Mouse (Mus musculus) stomach, embryonic 14.5 days (tissue): ENCODE data around the gene Atp8a1. TPM values are rescaled to one million over a fixed set of nuclear protein-coding genes. Genes with fewer than 3 reads are reported as not detected.

Experiments used
- ATAC-seq: fragments of 200-750 bp; cut with Nextera tagmentation; 2 replicates; pipeline ENCODE4 v1.8.0; 2017; ENCODE audit warnings: low read depth, moderate TSS enrichment; ENCODE audit not compliant: insufficient number of reproducible peaks, insufficient read depth, low FRiP score
- H3K27ac ChIP-seq: fragments of 300-500 bp; sonication (generic); 2 replicates; pipeline ENCODE4 v1.5.1; 2014; ENCODE audit warnings: mild to moderate bottlenecking, low read length, moderate library complexity, mixed read lengths
- H3K27me3 ChIP-seq: fragments of 300-500 bp; sonication (generic); 2 replicates; pipeline ENCODE4 v1.6.1; 2014; ENCODE audit warnings: low read length, control low read depth, mixed read lengths; ENCODE audit not compliant: control insufficient read depth, insufficient read depth
- H3K36me3 ChIP-seq: fragments of 300-500 bp; sonication (generic); 2 replicates; pipeline ENCODE4 v1.6.1; 2014; ENCODE audit warnings: mild to moderate bottlenecking, control low read depth, low read length, moderate library complexity, mixed read lengths; ENCODE audit not compliant: control insufficient read depth, insufficient read depth
- H3K4me1 ChIP-seq: fragments of 300-500 bp; sonication (generic); 2 replicates; pipeline ENCODE4 v1.6.1; 2014; ENCODE audit warnings: low read length, control low read depth, mixed read lengths; ENCODE audit not compliant: control insufficient read depth, insufficient read depth
- H3K4me2 ChIP-seq: fragments of 300-500 bp; sonication (generic); replicated peaks from 2 replicates; pipeline ENCODE4 v1.6.1; 2014; ENCODE audit warnings: low read depth, low read length, control low read depth
- H3K4me3 ChIP-seq: fragments of 300-500 bp; sonication (generic); 2 replicates; pipeline ENCODE4 v1.5.1; 2014; ENCODE audit warnings: low read depth, low read length, control low read depth
- H3K9ac ChIP-seq: fragments of 300-500 bp; sonication (generic); replicated peaks from 2 replicates; pipeline ENCODE4 v1.6.1; 2014; ENCODE audit warnings: low read depth, mild to moderate bottlenecking, control low read depth, low read length, moderate library complexity, mixed read lengths
- H3K9me3 ChIP-seq: fragments of 300-500 bp; sonication (generic); 2 replicates; pipeline ENCODE4 v1.6.1; 2016; ENCODE audit warnings: low read depth, low read length, control low read depth; ENCODE audit not compliant: control insufficient read depth
- WGBS: fragments of 180-500 bp; shearing (Covaris S2); extraction: QIAGEN DNeasy Blood & Tissue Kit; methylation state at CpG from one replicate; pipeline ENCODE4 v1.1.7; 2014; 5-methylcytosine and 5-hydroxymethylcytosine counted together
- polyA plus RNA-seq: library from polyadenylated mRNA; unstranded; fragments of >200 nt; fragmentation: Nextera tagmentation; extraction: Ambion mirVana; gene quantifications from 2 replicates; pipeline ENCODE4 v1.2.1, GENCODE M21; 2014

The Atp8a1 gene
- polyA plus RNA-seq, 1 experiment from 2014 or later = 8.6 TPM

DNA sequence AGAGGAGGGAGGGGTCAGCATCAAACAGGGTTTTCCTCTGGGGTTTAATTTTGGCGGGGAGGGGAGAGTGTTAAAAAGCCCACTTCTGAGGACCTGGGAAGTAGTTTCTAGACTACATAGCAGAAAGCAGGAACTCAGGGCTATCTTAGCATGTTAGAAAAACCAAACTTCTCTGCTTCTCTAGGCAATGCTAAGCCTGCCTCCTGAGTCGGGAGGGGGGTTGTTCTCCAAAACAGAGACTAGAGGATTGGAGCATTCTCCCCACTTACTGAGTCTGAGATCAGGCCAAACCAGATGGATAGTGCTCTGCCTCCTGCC, 237.8 kb downstream of the Atp8a1 start:
- no peaks in the 10 kb centered on the region for H3K9me3 ChIP-seq
- H3K4me3 ChIP-seq = peak overlapping the region; percentile 49
- peak overlapping the region; percentile 92 for H3K4me2 ChIP-seq
- H3K4me1 ChIP-seq = 0 out of 2 replicates have a peak, but pooled peaks cover 3% of the 10 kb centered on the region
- 39% methylated on average over 2 of the region's 2 CpGs for WGBS
- H3K27ac ChIP-seq = no peak overlapping the region
- ATAC-seq = no peak
- H3K27me3 ChIP-seq = peaks cover 18% of the 10 kb centered on the region; the same call in 1 of the 2 replicates
- no peaks in the 10 kb centered on the region for H3K36me3 ChIP-seq
- no peak overlapping the region; the same call in 1 of the 2 replicates for H3K9ac ChIP-seq

DNA sequence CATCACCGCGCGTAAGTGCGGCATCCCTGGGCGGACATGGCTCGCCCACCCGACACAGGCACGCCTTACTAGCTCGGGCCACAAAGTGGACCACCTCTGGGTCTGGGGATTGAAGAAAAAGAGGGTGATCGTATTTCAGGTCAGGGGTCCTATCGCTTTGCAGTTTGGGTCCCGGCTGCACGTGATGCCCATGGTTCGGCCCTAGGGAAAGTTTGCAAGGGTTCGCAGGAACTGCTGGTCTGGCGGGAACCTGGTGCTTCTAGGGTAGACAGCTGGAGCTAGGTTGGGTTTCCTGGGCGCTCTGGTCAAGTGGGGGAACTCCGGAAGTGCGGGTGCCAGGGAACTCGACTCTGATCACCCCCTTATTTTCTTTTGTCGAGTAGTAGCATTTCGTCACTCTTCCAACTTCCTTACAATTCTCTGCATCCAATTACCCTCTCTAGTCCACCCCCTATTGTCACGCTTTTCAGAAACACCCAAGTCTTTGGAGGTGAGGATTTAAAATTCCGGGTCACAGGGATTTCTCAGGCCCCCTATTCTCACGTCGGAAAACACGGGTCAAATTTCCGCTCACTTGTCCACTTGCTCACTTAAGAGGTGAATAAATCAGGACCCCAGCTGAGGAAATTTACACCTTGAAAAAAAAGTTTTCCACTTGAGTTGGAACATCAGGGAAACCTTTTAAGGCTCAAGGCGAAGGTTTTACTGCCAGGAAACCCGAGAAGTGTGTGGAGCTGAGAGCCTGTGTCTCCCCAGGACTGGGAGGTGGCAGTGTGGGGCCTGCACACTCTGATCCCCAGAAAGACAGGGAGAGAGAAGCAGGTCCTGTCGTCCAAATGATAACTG, 238.3 kb downstream of the Atp8a1 start:
- Histone ChIP-seq H3K36me3 (no peaks in the 10 kb centered on the region), H3K4me3 (peak overlapping the region; percentile 49), H3K9me3 (no peaks in the 10 kb centered on the region), H3K4me2 (peak overlapping the region; percentile 92), H3K9ac (peak overlapping the region; percentile 41), H3K27ac (no peak overlapping the region), H3K27me3 (peaks cover 18% of the 10 kb centered on the region; the same call in 1 of the 2 replicates), H3K4me1 (0 out of 2 replicates have a peak, but pooled peaks cover 3% of the 10 kb centered on the region)
- 8% methylated on average over 31 of the region's 31 CpGs for WGBS
- no peak for ATAC-seq

DNA sequence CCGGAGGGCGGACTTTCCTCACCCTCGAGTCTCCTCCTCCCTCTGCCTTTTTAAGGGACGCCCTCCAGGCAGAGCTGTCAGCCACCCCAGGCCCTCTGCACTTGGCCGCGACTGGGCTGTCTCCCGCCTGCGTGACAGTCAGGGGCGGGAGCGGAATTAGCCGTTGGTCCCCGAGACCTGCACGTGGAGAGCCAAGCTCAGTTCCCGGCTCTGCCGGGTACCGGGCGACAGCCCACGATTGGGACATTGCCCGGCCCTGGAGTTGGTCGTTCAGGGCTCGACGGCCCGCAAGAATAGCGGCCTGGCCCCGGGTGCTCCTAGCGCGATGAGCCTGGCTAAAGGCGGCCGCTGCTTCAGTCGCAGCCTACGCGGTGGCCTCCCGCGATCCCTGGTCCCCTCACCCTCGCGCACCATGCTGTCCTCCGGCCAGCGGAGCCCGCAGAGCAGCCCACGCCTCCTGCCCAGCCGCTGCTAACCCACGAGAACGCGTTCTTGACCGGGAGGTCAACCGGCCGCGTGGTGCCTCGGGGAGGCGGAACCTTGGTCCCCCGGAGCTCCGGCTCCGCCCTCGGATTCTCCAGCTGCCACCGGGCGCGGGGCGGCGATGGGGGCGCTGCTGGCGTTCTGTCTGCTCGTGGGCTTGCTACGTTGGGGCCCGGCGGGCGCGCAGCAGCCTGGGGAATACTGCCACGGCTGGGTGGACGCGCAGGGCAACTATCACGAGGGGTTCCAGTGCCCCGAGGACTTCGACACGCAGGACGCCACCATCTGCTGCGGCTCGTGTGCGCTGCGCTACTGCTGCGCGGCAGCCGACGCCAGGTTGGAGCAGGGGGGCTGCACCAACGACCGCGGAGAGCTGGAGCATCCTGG, 239.2 kb downstream of the Atp8a1 start, which contains the start of gene Shisa3:
TSS of gene Shisa3 (plus strand) at position 79 of the 870 bp plus-strand sequence.
- Histone ChIP-seq H3K27ac (0 out of 2 replicates have a peak within 1 kb of the TSS, but pooled peaks have one; percentile 15), H3K36me3 (no peaks in the 10 kb centered on the region), H3K9me3 (no peaks in the 10 kb centered on the region), H3K9ac (peak within 1 kb of the TSS; percentile 41), H3K4me1 (0 out of 2 replicates have a peak, but pooled peaks cover 3% of the 10 kb centered on the region), H3K4me2 (peak within 1 kb of the TSS; percentile 92), H3K4me3 (peak within 1 kb of the TSS; percentile 49), H3K27me3 (peaks cover 18% of the 10 kb centered on the region; the same call in 1 of the 2 replicates)
- under 1% methylated on average over 86 of the region's 86 CpGs for WGBS
- peak; percentile 73 for ATAC-seq

DNA sequence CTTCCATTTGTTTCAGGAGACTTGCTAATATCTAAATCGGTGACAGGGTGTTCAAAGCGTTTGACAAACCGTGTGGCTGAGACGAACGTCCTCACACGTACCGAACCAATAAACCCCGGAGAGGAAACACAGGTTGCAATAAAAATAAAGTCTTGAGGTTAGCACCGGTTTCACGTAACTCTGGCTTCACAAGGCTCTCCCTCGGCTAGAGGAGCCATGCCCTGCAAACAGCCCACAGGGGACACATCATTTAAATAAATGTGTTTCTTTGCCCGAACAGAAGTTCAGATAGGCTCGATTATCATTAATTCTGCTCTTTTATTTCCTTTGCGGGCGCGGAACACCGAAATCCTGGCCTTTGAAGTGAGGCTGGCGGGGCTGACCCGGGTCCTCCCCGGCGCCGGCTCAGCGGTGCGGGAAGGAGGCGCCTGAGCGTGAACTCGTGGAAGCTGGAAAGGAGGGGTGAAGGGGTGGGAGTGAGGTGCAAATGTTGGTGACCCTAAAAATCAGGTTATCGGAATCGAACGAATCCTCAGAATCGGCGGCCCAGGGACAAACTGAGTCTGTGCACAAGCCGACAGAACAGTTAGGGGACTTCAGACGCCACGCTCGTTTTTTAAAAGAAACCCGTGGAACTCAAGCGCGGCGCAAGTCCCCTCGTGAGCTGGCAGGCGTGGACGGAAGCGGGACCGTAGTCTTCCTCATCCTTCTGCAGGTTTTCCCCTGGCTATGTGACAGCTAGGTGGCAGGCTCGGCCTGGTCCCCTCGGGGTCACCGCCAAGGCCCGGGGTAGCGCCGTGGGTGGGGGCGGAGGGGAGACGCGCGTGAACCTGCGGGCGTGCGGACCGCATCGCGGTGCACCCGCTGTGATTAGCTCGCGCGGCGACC, 240.1 kb downstream of the Atp8a1 start:
- Histone ChIP-seq H3K9me3 (no peaks in the 10 kb centered on the region), H3K4me1 (0 out of 2 replicates have a peak, but pooled peaks cover 3% of the 10 kb centered on the region), H3K9ac (no peak overlapping the region; the same call in 1 of the 2 replicates), H3K36me3 (no peaks in the 10 kb centered on the region), H3K4me2 (peak overlapping the region; percentile 92), H3K4me3 (peak overlapping the region; percentile 49), H3K27me3 (peaks cover 21% of the 10 kb centered on the region; the same call in 1 of the 2 replicates), H3K27ac (no peak overlapping the region)
- 1% methylated on average over 66 of the region's 66 CpGs for WGBS
- ATAC-seq = no peak

DNA sequence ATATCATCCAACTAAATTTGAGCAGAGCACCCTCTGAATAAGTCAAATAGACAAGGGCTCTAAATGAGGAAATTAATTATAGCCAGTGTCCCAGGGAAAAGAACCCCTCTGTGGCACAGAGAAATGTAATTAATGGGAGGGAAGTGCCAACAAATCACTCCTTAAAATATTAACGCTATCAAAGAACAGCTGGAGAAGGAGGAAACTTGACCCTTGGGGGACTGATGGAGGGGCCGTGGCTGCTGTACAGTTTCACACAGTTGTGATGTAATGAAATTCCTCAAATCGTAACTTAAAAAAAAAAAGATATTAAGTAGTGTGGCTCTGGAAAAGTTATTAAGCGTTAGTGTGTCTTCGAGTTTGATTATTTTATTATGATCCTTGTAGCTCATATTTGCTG, 241.3 kb downstream of the Atp8a1 start:
- Histone ChIP-seq H3K4me3 (no peak overlapping the region), H3K4me1 (0 out of 2 replicates have a peak, but pooled peaks cover 3% of the 10 kb centered on the region), H3K36me3 (no peaks in the 10 kb centered on the region), H3K4me2 (no peak overlapping the region), H3K9me3 (no peaks in the 10 kb centered on the region), H3K27me3 (peaks cover 19% of the 10 kb centered on the region; the same call in 1 of the 2 replicates), H3K27ac (no peak overlapping the region), H3K9ac (no peak overlapping the region)
- ATAC-seq = no peak
- 26% methylated on average over 5 of the region's 5 CpGs for WGBS

DNA sequence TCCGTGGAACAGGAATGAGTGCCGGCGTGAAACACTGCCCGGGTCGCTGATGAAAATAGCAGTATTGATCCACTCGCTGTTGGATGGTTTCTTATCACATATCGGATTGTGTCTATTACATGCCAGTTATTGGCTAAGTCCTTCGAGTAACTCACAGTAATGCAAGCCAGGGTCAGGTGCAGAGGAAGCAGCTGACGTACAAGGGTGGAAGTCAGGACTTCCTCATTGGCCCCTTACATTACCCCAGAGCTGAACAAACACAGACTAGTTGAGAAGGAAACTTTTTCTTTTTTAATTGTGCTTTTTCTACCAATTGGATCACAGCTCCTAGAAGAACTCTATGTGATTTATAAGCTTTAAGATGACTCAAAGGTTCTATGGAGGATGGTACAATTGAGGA, 247.3 kb downstream of the Atp8a1 start:
- H3K27ac ChIP-seq = no peak overlapping the region
- no peak overlapping the region for H3K4me2 ChIP-seq
- 0 out of 2 replicates have a peak, but pooled peaks cover 3% of the 10 kb centered on the region for H3K27me3 ChIP-seq
- no peaks in the 10 kb centered on the region for H3K4me1 ChIP-seq
- no peaks in the 10 kb centered on the region for H3K9me3 ChIP-seq
- 81% methylated on average over 9 of the region's 9 CpGs for WGBS
- no peak overlapping the region for H3K9ac ChIP-seq
- H3K4me3 ChIP-seq = no peak overlapping the region
- H3K36me3 ChIP-seq = no peaks in the 10 kb centered on the region
- ATAC-seq = no peak

DNA sequence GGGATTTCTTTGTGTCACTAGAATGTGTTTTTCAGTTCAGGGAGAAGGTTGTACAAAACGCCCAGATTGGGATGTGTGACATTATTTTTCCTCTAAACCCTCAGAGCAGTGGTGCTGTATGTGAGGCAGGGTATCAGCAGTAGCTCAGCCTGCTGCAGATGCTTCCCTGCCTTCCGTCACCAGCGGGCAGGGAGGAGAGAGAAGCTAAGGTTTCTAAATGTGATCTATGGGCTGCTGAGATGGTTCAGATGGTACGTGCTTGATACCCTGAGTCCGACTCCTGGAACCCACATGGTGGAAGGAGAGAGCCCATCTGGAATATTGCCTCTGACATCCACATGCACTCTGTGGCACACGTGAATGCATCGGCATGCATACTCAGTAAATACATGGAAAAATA, 251.6 kb downstream of the Atp8a1 start:
- ATAC-seq = no peak
- Histone ChIP-seq H3K4me1 (no peaks in the 10 kb centered on the region), H3K9ac (no peak overlapping the region), H3K27me3 (no peaks in the 10 kb centered on the region), H3K9me3 (no peaks in the 10 kb centered on the region), H3K36me3 (no peaks in the 10 kb centered on the region), H3K4me3 (no peak overlapping the region), H3K4me2 (no peak overlapping the region), H3K27ac (no peak overlapping the region)
- WGBS = 61% methylated on average over 7 of the region's 7 CpGs
